Mouse (Mus musculus) stomach, postnatal 0 days (tissue): ENCODE data around the gene Vav3.

Experiments
- CTCF ChIP-seq: IDR thresholded peaks from 2 replicates; pipeline ENCODE4 v1.5.1; 2016; ENCODE audit warnings: antibody characterized with exemption, low read depth, mild to moderate bottlenecking, moderate library complexity
- EP300 ChIP-seq: optimal IDR thresholded peaks from 2 replicates; pipeline ENCODE3; 2016; ENCODE audit warnings: antibody characterized with exemption

DNA sequence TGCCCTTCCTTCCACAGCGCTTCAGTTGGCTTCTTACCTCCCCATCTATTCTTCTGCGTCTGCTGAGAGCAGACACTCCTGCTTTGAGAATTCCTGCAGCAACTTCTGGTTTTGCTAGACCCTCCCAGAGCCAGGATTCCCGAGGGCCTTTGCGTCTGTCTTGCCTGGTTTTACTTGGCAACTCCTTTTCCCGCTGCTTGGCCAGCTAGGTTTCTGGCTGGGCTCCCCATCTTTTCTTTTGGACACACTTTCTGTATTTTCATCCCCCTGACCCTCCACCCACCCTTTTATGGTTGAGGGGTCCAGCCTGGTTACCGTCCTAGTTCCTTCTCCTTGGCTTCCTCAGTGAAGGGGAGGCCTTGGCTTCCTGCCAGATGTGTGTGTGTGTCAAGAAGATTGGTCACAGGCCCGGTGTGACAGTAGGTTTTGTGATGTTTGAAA is 26.0 kb downstream of the Vav3 start:
- TF ChIP-seq CTCF, result no peak
- TF ChIP-seq EP300, result no peak
